Mouse (Mus musculus) ES-Bruce4 (cell line): ENCODE results near the gene Stard3. TPM values are rescaled to one million over a fixed set of nuclear protein-coding genes. Genes with fewer than 3 reads are reported as not detected.

Experiments used
- H3K27ac ChIP-seq: 2 replicates; pipeline ENCODE4 v1.5.1; 2012; ENCODE audit warnings: low read length, inconsistent platforms; ENCODE audit not compliant: insufficient read depth
- H3K27me3 ChIP-seq: 2 replicates; pipeline ENCODE4 v1.6.1; 2012; ENCODE audit warnings: mild to moderate bottlenecking, low read length, inconsistent platforms; ENCODE audit not compliant: control insufficient read depth, poor library complexity, insufficient read depth, severe bottlenecking
- H3K36me3 ChIP-seq: 2 replicates; pipeline ENCODE4 v1.6.1; 2012; ENCODE audit warnings: inconsistent platforms, mild to moderate bottlenecking, low read length, moderate library complexity; ENCODE audit not compliant: control insufficient read depth, poor library complexity, insufficient read depth, severe bottlenecking
- H3K4me1 ChIP-seq: one replicate; pipeline ENCODE4 v1.8.1; 2011; ENCODE audit warnings: low read length; ENCODE audit not compliant: control insufficient read depth, insufficient read depth
- H3K4me3 ChIP-seq: 2 replicates; pipeline ENCODE4 v1.5.1; 2011; ENCODE audit warnings: low read depth, mild to moderate bottlenecking, low read length
- H3K9ac ChIP-seq: 2 replicates; pipeline ENCODE4 v1.6.1; 2012; ENCODE audit warnings: low read depth, mild to moderate bottlenecking, inconsistent platforms; ENCODE audit not compliant: poor library complexity, severe bottlenecking
- H3K9me3 ChIP-seq: replicated peaks from 2 replicates; pipeline ENCODE4 v1.6.1; 2012; ENCODE audit warnings: mild to moderate bottlenecking, low read length, inconsistent platforms; ENCODE audit not compliant: control insufficient read depth, poor library complexity, insufficient read depth, severe bottlenecking
- CTCF ChIP-seq: IDR thresholded peaks from one replicate; pipeline ENCODE4 v1.8.1; 2011; ENCODE audit warnings: low read depth, low read length
- EP300 ChIP-seq: IDR thresholded peaks from 2 replicates; pipeline ENCODE4 v1.6.1; 2011; ENCODE audit warnings: low read depth, low read length; ENCODE audit not compliant: insufficient read depth
- POLR2A ChIP-seq: IDR thresholded peaks from one replicate; pipeline ENCODE4 v1.8.1; 2011; ENCODE audit warnings: low read length; ENCODE audit not compliant: insufficient read depth
- polyA plus RNA-seq: library from polyadenylated mRNA; stranded (reverse); fragments of >200 nt; gene quantifications from 2 replicates; pipeline ENCODE4 v1.2.4, GENCODE M21; 2011; ENCODE audit warnings: low read depth; ENCODE audit not compliant: missing spikeins, insufficient read depth, insufficient read length

Stard3 gene
- polyA plus RNA-seq, result 12.2 and 16.8 TPM in 2 replicates

- Histone ChIP-seq H3K4me3 (peak within 1 kb of the TSS; percentile 89), H3K27ac (no peak within 1 kb of the TSS), H3K36me3 (no peaks in the 10 kb centered on the region), H3K9ac (peak within 1 kb of the TSS; percentile 51), H3K27me3 (no peaks in the 10 kb centered on the region), H3K4me1 (peaks cover 4% of the 10 kb centered on the region), H3K9me3 (no peaks in the 10 kb centered on the region)
- TF ChIP-seq EP300, result no peak
- TF ChIP-seq CTCF, result no peak
- peak; percentile 42 for TF ChIP-seq POLR2A
These were observed at the start of gene Stard3 for GRCm38 (mm10) chr11:98358161-98359083. TSS of gene Stard3 (plus strand) at chr11:98358368.

GRCm38 (mm10) chr11:98313790-98314323 lies 44.3 kb upstream of the Stard3 start:
- H3K27me3 ChIP-seq, result 0 out of 2 replicates have a peak, but pooled peaks cover 2% of the 10 kb centered on the region
- no peaks in the 10 kb centered on the region for H3K9me3 ChIP-seq
- no peak overlapping the region for H3K9ac ChIP-seq
- no peak overlapping the region for H3K27ac ChIP-seq
- H3K36me3 ChIP-seq, result no peaks in the 10 kb centered on the region
- no peak for TF ChIP-seq POLR2A
- no peak for TF ChIP-seq EP300
- TF ChIP-seq CTCF, result no peak
- H3K4me3 ChIP-seq, result peak overlapping the region; percentile 32
- H3K4me1 ChIP-seq, result no peaks in the 10 kb centered on the region

DNA sequence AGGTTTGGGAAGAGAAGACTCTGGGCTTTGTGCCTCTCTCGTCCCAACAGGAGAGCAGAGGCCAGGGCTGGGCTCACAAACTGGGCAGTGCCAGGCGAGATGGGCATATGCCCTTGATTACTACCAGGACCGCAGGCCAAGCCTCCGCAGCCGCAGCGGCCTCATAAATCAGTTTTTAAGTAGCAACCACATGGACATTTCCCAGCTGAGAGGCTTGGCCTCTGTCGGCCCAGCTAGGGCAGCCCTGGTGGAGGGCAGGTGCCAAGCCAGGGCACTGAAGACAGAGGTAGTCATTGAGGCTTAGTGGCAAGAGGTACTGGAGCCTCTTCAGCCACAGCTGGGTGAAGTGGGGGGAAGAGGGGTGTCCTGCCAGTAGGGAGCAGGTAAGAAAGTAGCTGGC lies 40.7 kb upstream of the Stard3 start:
- Histone ChIP-seq H3K9ac (no peak overlapping the region), H3K9me3 (no peaks in the 10 kb centered on the region), H3K36me3 (no peaks in the 10 kb centered on the region), H3K27ac (no peak overlapping the region), H3K4me1 (no peaks in the 10 kb centered on the region), H3K4me3 (no peak overlapping the region), H3K27me3 (peaks cover 25% of the 10 kb centered on the region)
- TF ChIP-seq EP300, result no peak
- TF ChIP-seq CTCF, result no peak
- no peak for TF ChIP-seq POLR2A

GRCm38 (mm10) chr11:98318421-98319116 lies 39.6 kb upstream of the Stard3 start:
- Histone ChIP-seq H3K4me3 (no peak overlapping the region), H3K36me3 (no peaks in the 10 kb centered on the region), H3K27ac (no peak overlapping the region), H3K9ac (no peak overlapping the region), H3K27me3 (peaks cover 25% of the 10 kb centered on the region), H3K9me3 (no peaks in the 10 kb centered on the region), H3K4me1 (no peaks in the 10 kb centered on the region)
- TF ChIP-seq POLR2A (no peak), EP300 (no peak), CTCF (no peak)

GRCm38 (mm10) chr11:98319120-98319519 lies 39.0 kb upstream of the Stard3 start:
- Histone ChIP-seq H3K27me3 (peaks cover 27% of the 10 kb centered on the region), H3K9me3 (no peaks in the 10 kb centered on the region), H3K36me3 (no peaks in the 10 kb centered on the region), H3K4me3 (no peak overlapping the region), H3K27ac (no peak overlapping the region), H3K9ac (no peak overlapping the region), H3K4me1 (no peaks in the 10 kb centered on the region)
- no peak for TF ChIP-seq EP300
- no peak for TF ChIP-seq POLR2A
- TF ChIP-seq CTCF, result no peak
